Mouse (Mus musculus) kidney, postnatal 0 days (tissue): ENCODE data around the gene Olfr1373. TPM values are rescaled to one million over a fixed set of nuclear protein-coding genes. Genes with fewer than 3 reads are reported as not detected.
"Not testable (repeated sequence)": the region's sequence is repeated elsewhere in the genome, so short reads cannot be mapped to it uniquely, and the experiment has no call there.

Experiments
- ATAC-seq: fragments of 200-750 bp; cut with Nextera tagmentation; replicated peaks from 2 replicates; pipeline ENCODE4 v1.8.0; 2017; ENCODE audit warnings: low read depth, moderate number of reproducible peaks, moderate TSS enrichment, moderate library complexity; ENCODE audit not compliant: low FRiP score
- DNase-seq: peaks from one replicate; pipeline ENCODE4 v3.0.0-alpha.2; 2016; ENCODE audit warnings: low spot score
- H3K27ac ChIP-seq: fragments of 300-500 bp; sonication (generic); 2 replicates; pipeline ENCODE4 v1.5.1; 2014; ENCODE audit warnings: mild to moderate bottlenecking
- H3K27me3 ChIP-seq: fragments of 300-500 bp; sonication (generic); 2 replicates; pipeline ENCODE4 v1.6.1; 2014; ENCODE audit warnings: low read length, mixed read lengths; ENCODE audit not compliant: insufficient read depth
- H3K36me3 ChIP-seq: fragments of 300-500 bp; sonication (generic); 2 replicates; pipeline ENCODE4 v1.6.1; 2014; ENCODE audit warnings: low read length, mixed read lengths; ENCODE audit not compliant: insufficient read depth
- H3K4me1 ChIP-seq: fragments of 300-500 bp; sonication (generic); replicated peaks from 2 replicates; pipeline ENCODE4 v1.6.1; 2014; ENCODE audit warnings: antibody characterized with exemption, low read length, mixed read lengths; ENCODE audit not compliant: insufficient read depth
- H3K4me2 ChIP-seq: fragments of 300-500 bp; sonication (generic); 2 replicates; pipeline ENCODE4 v1.6.1; 2014; ENCODE audit warnings: mild to moderate bottlenecking, low read length, moderate library complexity, mixed read lengths
- H3K4me3 ChIP-seq: fragments of 300-500 bp; sonication (generic); replicated peaks from 2 replicates; pipeline ENCODE4 v1.5.1; 2014; ENCODE audit warnings: low read depth, low read length
- H3K9ac ChIP-seq: fragments of 300-500 bp; sonication (generic); 2 replicates; pipeline ENCODE4 v1.6.1; 2014; ENCODE audit warnings: low read depth, low read length
- H3K9me3 ChIP-seq: fragments of 300-500 bp; sonication (generic); replicated peaks from 2 replicates; pipeline ENCODE4 v1.6.1; 2016; ENCODE audit warnings: low read length, inconsistent platforms, mixed read lengths
- CTCF ChIP-seq: IDR thresholded peaks from 2 replicates; pipeline ENCODE4 v1.5.1; 2016; ENCODE audit warnings: antibody characterized with exemption, low read depth, mild to moderate bottlenecking, moderate library complexity
- WGBS: fragments of 180-500 bp; shearing (Covaris S2); extraction: QIAGEN DNeasy Blood & Tissue Kit; methylation state at CpG from one replicate; pipeline ENCODE4 v1.1.7; 2014; 5-methylcytosine and 5-hydroxymethylcytosine counted together
- polyA plus RNA-seq: library from polyadenylated mRNA; unstranded; fragments of >200 nt; fragmentation: Nextera tagmentation; extraction: Ambion mirVana; gene quantifications from 2 replicates; pipeline ENCODE4 v1.2.1, GENCODE M21; 2015

Olfr1373 gene
- polyA plus RNA-seq: not detected in 2 replicates

DNA sequence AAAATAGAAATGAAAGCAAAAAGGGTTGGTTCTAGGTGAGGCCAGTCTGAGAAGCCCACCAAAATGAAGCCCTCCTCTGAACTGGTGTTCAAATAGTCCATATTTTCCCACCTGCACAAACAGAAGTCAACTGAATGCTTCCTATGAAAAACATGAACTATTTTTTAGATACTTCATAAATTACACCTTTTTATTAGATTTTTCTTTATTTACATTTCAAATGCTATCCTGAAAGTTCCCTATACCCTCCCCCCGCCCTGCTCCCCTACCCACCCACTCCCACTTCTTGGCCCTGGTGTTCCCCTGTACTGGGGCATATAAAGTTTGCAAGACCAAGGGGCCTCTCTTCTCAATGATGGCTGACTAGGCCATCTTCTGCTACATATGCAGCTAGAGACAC is at the start of gene Olfr1373:
Gene Olfr1373 (minus strand): TSS at position 101 of the 400 bp plus-strand sequence.
- 86% methylated on average over 1 of the region's 1 CpGs for WGBS
- not testable (repeated sequence) for H3K9ac ChIP-seq, H3K27me3 ChIP-seq, H3K4me3 ChIP-seq, H3K9me3 ChIP-seq, ATAC-seq, H3K36me3 ChIP-seq, H3K4me2 ChIP-seq, H3K4me1 ChIP-seq, H3K27ac ChIP-seq, DNase-seq

GRCm38 (mm10) chr11:52180651-52181050 is 35.3 kb upstream of the Olfr1373 start:
- not testable (repeated sequence) for H3K9ac ChIP-seq, DNase-seq, H3K9me3 ChIP-seq, H3K27ac ChIP-seq, H3K36me3 ChIP-seq, ATAC-seq, H3K4me3 ChIP-seq, H3K27me3 ChIP-seq, H3K4me1 ChIP-seq, H3K4me2 ChIP-seq
- WGBS: 81% methylated on average over 4 of the region's 4 CpGs

DNA sequence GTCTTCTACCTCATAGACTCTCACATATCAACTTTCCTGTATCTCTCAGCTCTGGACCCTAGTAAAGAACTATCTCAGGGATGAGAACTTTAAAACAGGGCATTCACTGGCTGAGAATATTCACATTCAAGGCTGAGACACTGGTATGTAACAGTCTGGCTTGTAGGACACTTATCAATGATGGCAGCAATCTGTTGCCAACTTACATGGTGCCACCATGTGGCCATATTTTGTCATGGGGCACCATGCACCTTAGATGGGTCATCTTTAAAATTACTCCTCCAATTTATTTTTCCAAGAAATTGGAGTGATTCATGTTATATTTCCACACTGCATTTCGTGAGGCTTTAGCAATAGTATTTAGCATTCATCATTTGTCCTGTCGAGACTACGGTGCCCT is 34.6 kb upstream of the Olfr1373 start:
- 100% methylated on average over 1 of the region's 3 CpGs for WGBS
- ATAC-seq, H3K4me1 ChIP-seq, H3K36me3 ChIP-seq, H3K27ac ChIP-seq, H3K9ac ChIP-seq, DNase-seq, H3K4me3 ChIP-seq, H3K4me2 ChIP-seq, H3K27me3 ChIP-seq, H3K9me3 ChIP-seq: not testable (repeated sequence)
- TF ChIP-seq CTCF: peak; percentile 31; the same call in 1 of the 2 replicates

GRCm38 (mm10) chr11:52168461-52168860 is 23.1 kb upstream of the Olfr1373 start:
- peak; percentile 28 for DNase-seq
- ATAC-seq: no peak

DNA sequence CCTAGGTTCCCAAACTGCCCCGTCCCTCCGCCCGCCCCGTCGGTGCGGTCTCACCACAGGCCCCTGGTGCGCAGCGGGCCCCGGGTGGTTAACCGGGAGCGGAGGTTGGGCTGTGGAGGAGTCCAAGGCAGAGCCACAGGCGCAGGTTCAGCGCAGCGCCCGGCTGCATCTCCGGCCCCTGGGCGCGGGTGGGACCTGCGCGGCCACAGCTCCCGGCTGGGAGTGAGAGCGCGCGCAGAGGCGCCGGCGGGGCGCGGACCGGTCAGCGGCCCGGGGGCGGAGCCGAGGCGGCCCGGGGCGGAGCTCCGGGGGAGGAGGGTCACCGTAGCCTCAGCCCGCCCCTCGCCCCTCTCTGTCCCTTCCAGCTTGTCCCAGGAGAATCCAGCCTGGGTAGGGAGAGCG is 22.6 kb upstream of the Olfr1373 start:
- H3K9ac ChIP-seq, H3K27ac ChIP-seq, H3K27me3 ChIP-seq, H3K4me1 ChIP-seq, H3K36me3 ChIP-seq, H3K9me3 ChIP-seq: not testable (repeated sequence)
- Histone ChIP-seq H3K4me2 (peak overlapping the region; percentile 76), H3K4me3 (peak overlapping the region; percentile 43)
- peak; percentile 24 for DNase-seq
- peak; percentile 81 for ATAC-seq
- WGBS: 1% methylated on average over 31 of the region's 42 CpGs

More at GRCm38 (mm10) chr11:52168461-52168860, 23.1 kb upstream of the Olfr1373 start:
- Histone ChIP-seq H3K9me3 (no peaks in the 10 kb centered on the region), H3K4me3 (peak overlapping the region; percentile 43), H3K27me3 (no peaks in the 10 kb centered on the region), H3K27ac (no peak overlapping the region), H3K36me3 (no peaks in the 10 kb centered on the region), H3K4me2 (peak overlapping the region; percentile 76), H3K4me1 (no peaks in the 10 kb centered on the region), H3K9ac (no peak overlapping the region)
- 17% methylated on average over 12 of the region's 12 CpGs for WGBS
- no peak for TF ChIP-seq CTCF

GRCm38 (mm10) chr11:52167126-52167525 is 21.8 kb upstream of the Olfr1373 start:
- 1% methylated on average over 21 of the region's 21 CpGs for WGBS
- no peaks in the 10 kb centered on the region for H3K27me3 ChIP-seq
- peak overlapping the region; percentile 76 for H3K4me2 ChIP-seq
- H3K36me3 ChIP-seq: no peaks in the 10 kb centered on the region
- no peak for ATAC-seq
- no peak for TF ChIP-seq CTCF
- H3K4me1 ChIP-seq: no peaks in the 10 kb centered on the region
- H3K9me3 ChIP-seq: no peaks in the 10 kb centered on the region
- H3K4me3 ChIP-seq: 0 out of 2 replicates have a peak overlapping the region, but pooled peaks have one; percentile 5
- no peak overlapping the region for H3K9ac ChIP-seq
- DNase-seq: no peak
- H3K27ac ChIP-seq: no peak overlapping the region

DNA sequence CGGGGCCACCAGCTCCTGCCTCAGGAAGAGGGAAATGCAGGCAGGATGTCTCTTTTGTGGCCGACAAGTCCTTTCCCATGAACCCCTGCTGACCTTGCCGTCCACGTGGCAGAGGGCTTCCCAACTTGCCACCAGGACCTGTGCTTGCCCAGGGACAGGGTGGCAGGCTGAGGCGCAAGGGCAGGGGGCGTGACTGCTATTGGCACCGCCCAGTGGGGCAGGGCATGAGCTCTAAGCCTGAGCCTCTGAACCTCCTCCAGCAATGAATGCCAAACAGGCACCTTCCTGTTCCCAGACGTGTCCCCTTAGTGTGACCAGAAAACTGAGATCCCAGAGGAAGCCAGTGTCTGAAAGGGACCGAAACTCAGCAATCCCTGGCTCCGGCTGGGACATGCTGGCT is 18.6 kb upstream of the Olfr1373 start:
- no peak overlapping the region for H3K27ac ChIP-seq
- H3K9ac ChIP-seq: no peak overlapping the region
- 28% methylated on average over 10 of the region's 10 CpGs for WGBS
- H3K4me2 ChIP-seq: no peak overlapping the region
- H3K4me1 ChIP-seq: no peaks in the 10 kb centered on the region
- no peaks in the 10 kb centered on the region for H3K36me3 ChIP-seq
- no peaks in the 10 kb centered on the region for H3K9me3 ChIP-seq
- TF ChIP-seq CTCF: no peak
- ATAC-seq: no peak
- no peak for DNase-seq
- no peaks in the 10 kb centered on the region for H3K27me3 ChIP-seq
- H3K4me3 ChIP-seq: no peak overlapping the region
